Mouse (Mus musculus): ENCODE measurements around the gene Vwf. TPM values are rescaled to one million over a fixed set of nuclear protein-coding genes. Genes with fewer than 3 reads are reported as not detected.

The Vwf gene
- polyA plus RNA-seq (2017; shearing (Covaris generic)): 1 to 10 TPM in 1 of 2 experiments, under 1 TPM in 1; 0.11 to 1.1 TPM

DNA sequence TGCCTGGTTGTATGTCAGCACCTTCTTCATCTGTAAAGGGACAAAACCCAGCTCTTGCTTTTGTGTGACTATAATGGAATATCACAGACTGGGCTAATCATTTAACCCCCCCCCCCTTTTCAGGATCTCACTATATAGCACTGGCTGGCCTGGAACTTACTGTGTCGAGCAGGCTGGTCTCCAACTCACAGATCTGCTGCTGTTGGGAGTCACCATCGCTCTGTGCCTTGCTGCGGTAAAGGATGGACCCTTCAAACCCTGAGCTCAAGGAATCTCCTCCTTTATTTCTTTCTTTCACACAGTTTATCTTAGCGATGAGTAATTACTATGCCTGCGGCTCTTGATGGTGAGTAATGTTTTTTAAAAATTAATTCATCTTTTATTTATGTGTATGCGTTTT, at the start of gene Vwf:
Gene Vwf (plus strand): TSS at position 301 of the 400 bp plus-strand sequence.

DNA sequence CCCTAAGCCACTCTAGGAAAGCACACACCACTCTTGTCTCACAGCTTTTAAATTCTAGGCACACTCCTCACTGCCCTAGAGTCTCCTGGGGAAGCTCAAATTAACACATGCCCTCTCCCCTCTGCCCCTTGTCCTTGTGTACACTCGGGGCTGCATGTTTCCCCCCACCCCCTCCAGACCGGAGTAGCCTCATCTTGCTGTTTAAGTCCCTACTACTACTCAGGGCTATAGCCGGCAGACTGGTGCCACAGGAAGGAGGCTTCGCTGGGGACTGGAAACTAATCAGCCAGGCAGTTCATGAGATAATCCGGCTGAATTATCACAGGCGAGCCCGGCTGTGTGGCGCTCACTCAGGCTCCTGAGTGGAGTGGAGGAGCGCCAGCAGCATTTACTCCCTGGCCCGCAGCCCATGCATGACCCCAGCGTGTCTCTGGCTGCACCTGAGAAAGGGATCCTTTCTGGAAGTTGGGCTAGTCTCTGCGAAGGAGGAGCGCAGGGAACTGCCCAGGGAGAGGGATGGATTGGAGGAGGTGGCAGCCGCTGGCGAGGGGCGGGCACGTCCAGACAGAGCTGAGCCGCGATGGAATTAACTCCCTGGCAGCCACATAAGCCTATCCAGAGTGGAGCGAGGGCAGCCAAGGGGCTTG, 143.6 kb downstream of the Vwf start, which contains the start of gene Ano2:
Gene Ano2 (plus strand): TSS at position 363 of the 647 bp plus-strand sequence.

Other genes starting within 250 kb of the Vwf start
- gene Ltbr, start 232.9 kb upstream of the Vwf start, polyA plus RNA-seq (2017; shearing (Covaris generic)): 1 to 10 TPM in 1 of 2 experiments, under 1 TPM in 1; 0.50 to 2.3 TPM
- gene Scnn1a, start 226.1 kb upstream of the Vwf start, polyA plus RNA-seq (2017; shearing (Covaris generic)): under 1 TPM; 0.08 to 0.23 TPM
- 10 to 100 TPM; 24.1 to 29.1 TPM for gene Tnfrsf1a, start 197.4 kb upstream of the Vwf start, polyA plus RNA-seq (2017; shearing (Covaris generic))
- gene Plekhg6, start 166.0 kb upstream of the Vwf start, polyA plus RNA-seq (2017; shearing (Covaris generic)): under 1 TPM in 1 of 2 experiments, not detected in 1; 0.11 TPM
- gene Cd9, start 52.0 kb upstream of the Vwf start, polyA plus RNA-seq (2017; shearing (Covaris generic)): 100 to 1,000 TPM in 1 of 2 experiments, 10 to 100 TPM in 1; 51.0 to 128 TPM
- under 1 TPM in 1 of 2 experiments, not detected in 1; 0.17 TPM for gene Ano2, start 143.6 kb downstream of the Vwf start, polyA plus RNA-seq (2017; shearing (Covaris generic))